Mouse (Mus musculus) MEL (cell line): Measurements from ENCODE around the gene Pank4. TPM values are rescaled to one million over a fixed set of nuclear protein-coding genes. Genes with fewer than 3 reads are reported as not detected.

Experiments
- DNase-seq: peaks from one replicate; pipeline ENCODE4 v3.0.0; 2011; ENCODE audit warnings: low read depth, low spot score
- H3K27ac ChIP-seq: 2 replicates; pipeline ENCODE4 v1.5.1; 2012; ENCODE audit warnings: low read depth, mild to moderate bottlenecking, control low read depth, low read length, moderate library complexity; ENCODE audit not compliant: control insufficient read depth
- H3K27me3 ChIP-seq, 2 experiments: fragments of 150-350 bp in 1 of 2; sonication (generic) in 1 of 2; 2 replicates each; pipeline ENCODE4 v1.6.1; 2012; ENCODE audit warnings: low read length in 2 of 2, mild to moderate bottlenecking in 2 of 2, improper control_type of control experiment in 1 of 2, moderate library complexity in 1 of 2; ENCODE audit not compliant: insufficient read depth in 2 of 2, control insufficient read depth in 1 of 2
- H3K36me3 ChIP-seq, 2 experiments: 2 replicates each; pipeline ENCODE4 v1.6.1; 2012 to 2014; ENCODE audit warnings: low read length in 2 of 2, improper control_type of control experiment in 1 of 2, inconsistent platforms in 1 of 2, mild to moderate bottlenecking in 1 of 2; ENCODE audit not compliant: insufficient read depth in 2 of 2, control insufficient read depth in 1 of 2
- H3K4me1 ChIP-seq, 2 experiments: fragments of 150-350 bp in 1 of 2; sonication (generic) in 1 of 2; 2 replicates each; pipeline ENCODE4 v1.6.1; 2012; ENCODE audit warnings: low read length in 2 of 2, improper control_type of control experiment in 1 of 2, mild to moderate bottlenecking in 1 of 2; ENCODE audit not compliant: insufficient read depth in 2 of 2, control insufficient read depth in 1 of 2
- H3K4me3 ChIP-seq, 2 experiments: fragments of 150-350 bp in 1 of 2; sonication (generic) in 1 of 2; 2 replicates each; pipeline ENCODE4 v1.5.1; 2012; ENCODE audit warnings: low read depth in 2 of 2, low read length in 2 of 2, mild to moderate bottlenecking in 2 of 2, moderate library complexity in 2 of 2, control low read depth in 1 of 2, improper control_type of control experiment in 1 of 2; ENCODE audit not compliant: control insufficient read depth in 1 of 2, insufficient read depth in 1 of 2
- H3K79me2 ChIP-seq: 2 replicates; pipeline ENCODE4 v1.6.1; 2012; ENCODE audit warnings: mild to moderate bottlenecking, low read length, moderate library complexity; ENCODE audit not compliant: control insufficient read depth, poor library complexity, insufficient read depth
- H3K9ac ChIP-seq: 2 replicates; pipeline ENCODE4 v1.6.1; 2012; ENCODE audit warnings: low read depth, mild to moderate bottlenecking, control low read depth, low read length, moderate library complexity; ENCODE audit not compliant: control insufficient read depth, poor library complexity, severe bottlenecking
- H3K9me3 ChIP-seq: fragments of 150-350 bp; sonication (generic); replicated peaks from 2 replicates; pipeline ENCODE4 v1.6.1; 2012; ENCODE audit warnings: mild to moderate bottlenecking, low read length, improper control_type of control experiment, moderate library complexity; ENCODE audit not compliant: insufficient read depth
- CHD1 ChIP-seq: IDR thresholded peaks from 2 replicates; pipeline ENCODE4 v1.6.1; 2012; ENCODE audit warnings: low read depth, mild to moderate bottlenecking, inconsistent platforms, low read length, improper control_type of control experiment
- CHD2 ChIP-seq: IDR thresholded peaks from 2 replicates; pipeline ENCODE4 v1.6.1; 2011; ENCODE audit warnings: low read length, improper control_type of control experiment
- CTCF ChIP-seq, 3 experiments: IDR thresholded peaks in 2 of 3; conservative IDR thresholded peaks in 1 of 3; 2 replicates each; pipeline ENCODE4 v1.5.1; 2011 to 2012; ENCODE audit warnings: low read length in 3 of 3, low read depth in 2 of 3, mild to moderate bottlenecking in 2 of 3, improper control_type of control experiment in 1 of 3, inconsistent platforms in 1 of 3, mixed read lengths in 1 of 3, moderate library complexity in 1 of 3; ENCODE audit not compliant: control insufficient read depth in 1 of 3, insufficient read depth in 1 of 3, poor library complexity in 1 of 3, severe bottlenecking in 1 of 3
- ELF1 ChIP-seq: IDR thresholded peaks from 2 replicates; pipeline ENCODE4 v1.6.1; 2014; ENCODE audit warnings: low read depth, mild to moderate bottlenecking, inconsistent platforms, low read length, improper control_type of control experiment, moderate library complexity
- EP300 ChIP-seq, 2 experiments: IDR thresholded peaks; 2 replicates each; pipeline ENCODE4 v1.6.1; 2011; ENCODE audit warnings: improper control_type of control experiment in 2 of 2, low read length in 2 of 2, low read depth in 1 of 2, mild to moderate bottlenecking in 1 of 2
- ETS1 ChIP-seq: IDR thresholded peaks from 2 replicates; pipeline ENCODE4 v1.6.1; 2012; ENCODE audit warnings: low read depth, mild to moderate bottlenecking, inconsistent platforms, low read length, improper control_type of control experiment, moderate library complexity
- GABPA ChIP-seq: IDR thresholded peaks from 2 replicates; pipeline ENCODE4 v1.6.1; 2012; ENCODE audit warnings: low read depth, mild to moderate bottlenecking, inconsistent platforms, low read length, improper control_type of control experiment, moderate library complexity
- HCFC1 ChIP-seq: IDR thresholded peaks from 2 replicates; pipeline ENCODE4 v1.6.1; 2012; ENCODE audit warnings: low read depth, mild to moderate bottlenecking, inconsistent platforms, low read length, improper control_type of control experiment, moderate library complexity
- MAFK ChIP-seq: IDR thresholded peaks from 2 replicates; pipeline ENCODE4 v1.6.1; 2011; ENCODE audit warnings: low read depth, mild to moderate bottlenecking, low read length, improper control_type of control experiment, borderline replicate concordance
- MAZ ChIP-seq: IDR thresholded peaks from 2 replicates; pipeline ENCODE4 v1.6.1; 2012; ENCODE audit warnings: low read depth, mild to moderate bottlenecking, inconsistent platforms, low read length, improper control_type of control experiment
- MXI1 ChIP-seq: IDR thresholded peaks from 2 replicates; pipeline ENCODE4 v1.6.1; 2011; ENCODE audit warnings: mild to moderate bottlenecking, low read depth, low read length, improper control_type of control experiment
- MYC ChIP-seq: IDR thresholded peaks from 2 replicates; pipeline ENCODE4 v1.6.1; 2011; ENCODE audit warnings: low read depth, mild to moderate bottlenecking, low read length, improper control_type of control experiment, moderate library complexity
- NELFE ChIP-seq: IDR thresholded peaks from 2 replicates; pipeline ENCODE4 v1.6.1; 2011; ENCODE audit warnings: low read depth, low read length, improper control_type of control experiment
- NRF1 ChIP-seq: IDR thresholded peaks from 2 replicates; pipeline ENCODE4 v1.6.1; 2014; ENCODE audit warnings: low read depth, mild to moderate bottlenecking, inconsistent platforms, low read length, improper control_type of control experiment, moderate library complexity; ENCODE audit not compliant: poor library complexity, insufficient read depth, severe bottlenecking
- POLR2A ChIP-seq, 2 experiments: IDR thresholded peaks; 2 replicates each; pipeline ENCODE4 v1.6.1; 2011 to 2012; ENCODE audit warnings: low read length in 2 of 2, mild to moderate bottlenecking in 2 of 2, control low read depth in 1 of 2, improper control_type of control experiment in 1 of 2, low read depth in 1 of 2, moderate library complexity in 1 of 2; ENCODE audit not compliant: control insufficient read depth in 1 of 2, insufficient read depth in 1 of 2, poor library complexity in 1 of 2
- POLR2AphosphoS2 ChIP-seq: IDR thresholded peaks from 2 replicates; pipeline ENCODE4 v1.6.1; 2011; ENCODE audit warnings: low read length, improper control_type of control experiment
- POLR2AphosphoS5 ChIP-seq: IDR thresholded peaks from 2 replicates; pipeline ENCODE4 v1.6.1; 2012; ENCODE audit warnings: low read depth, borderline replicate concordance, mild to moderate bottlenecking, inconsistent platforms, low read length, moderate library complexity, mixed read lengths
- RAD21 ChIP-seq: IDR thresholded peaks from 2 replicates; pipeline ENCODE4 v1.6.1; 2011; ENCODE audit warnings: mild to moderate bottlenecking, low read depth, low read length, improper control_type of control experiment
- SMC3 ChIP-seq: IDR thresholded peaks from 2 replicates; pipeline ENCODE4 v1.6.1; 2011; ENCODE audit warnings: low read depth, low read length, improper control_type of control experiment
- TBP ChIP-seq: IDR thresholded peaks from 2 replicates; pipeline ENCODE4 v1.8.0; 2011; ENCODE audit warnings: low read depth, low read length, improper control_type of control experiment
- TCF12 ChIP-seq: IDR thresholded peaks from 2 replicates; pipeline ENCODE4 v1.6.1; 2014; ENCODE audit warnings: low read depth, mild to moderate bottlenecking, inconsistent platforms, low read length, improper control_type of control experiment, moderate library complexity
- USF1 ChIP-seq: IDR thresholded peaks from 2 replicates; pipeline ENCODE4 v1.6.1; 2014; ENCODE audit warnings: low read depth, mild to moderate bottlenecking, inconsistent platforms, low read length, improper control_type of control experiment, moderate library complexity
- ZKSCAN1 ChIP-seq: IDR thresholded peaks from 2 replicates; pipeline ENCODE4 v1.6.1; 2012; ENCODE audit warnings: low read depth, mild to moderate bottlenecking, inconsistent platforms, low read length, improper control_type of control experiment, moderate library complexity
- ZMIZ1 ChIP-seq: IDR thresholded peaks from 2 replicates; pipeline ENCODE4 v1.6.1; 2012; ENCODE audit warnings: low read depth, mild to moderate bottlenecking, inconsistent platforms, low read length, improper control_type of control experiment, moderate library complexity
- ZNF384 ChIP-seq: IDR thresholded peaks from 2 replicates; pipeline ENCODE4 v1.6.1; 2012; ENCODE audit warnings: low read depth, mild to moderate bottlenecking, inconsistent platforms, low read length, improper control_type of control experiment
- polyA plus RNA-seq, 2 experiments: library from polyadenylated mRNA; stranded (reverse) in 1 of 2; unstranded in 1 of 2; fragments of >175 nt in 1 of 2; fragments of >200 nt in 1 of 2; gene quantifications; 2 replicates each; pipeline versions ENCODE4 v1.2.1 to v1.2.4; 2012; ENCODE audit warnings: low replicate concordance in 2 of 2, low read depth in 1 of 2; ENCODE audit not compliant: insufficient read length in 2 of 2, insufficient read depth in 1 of 2, missing spikeins in 1 of 2
- total RNA-seq: library from RNA; depleted of rRNA; stranded (reverse); fragments of 300-350 nt; gene quantifications from 2 replicates; pipeline ENCODE4 v1.2.3, GENCODE M21; 2012; rRNA removed

Gene Pank4
- total RNA-seq (31.2 and 38.4 TPM in 2 replicates), polyA plus RNA-seq (10 to 100 TPM in 1 of 2 experiments, not detected in 1; 55.5 TPM)

DNA sequence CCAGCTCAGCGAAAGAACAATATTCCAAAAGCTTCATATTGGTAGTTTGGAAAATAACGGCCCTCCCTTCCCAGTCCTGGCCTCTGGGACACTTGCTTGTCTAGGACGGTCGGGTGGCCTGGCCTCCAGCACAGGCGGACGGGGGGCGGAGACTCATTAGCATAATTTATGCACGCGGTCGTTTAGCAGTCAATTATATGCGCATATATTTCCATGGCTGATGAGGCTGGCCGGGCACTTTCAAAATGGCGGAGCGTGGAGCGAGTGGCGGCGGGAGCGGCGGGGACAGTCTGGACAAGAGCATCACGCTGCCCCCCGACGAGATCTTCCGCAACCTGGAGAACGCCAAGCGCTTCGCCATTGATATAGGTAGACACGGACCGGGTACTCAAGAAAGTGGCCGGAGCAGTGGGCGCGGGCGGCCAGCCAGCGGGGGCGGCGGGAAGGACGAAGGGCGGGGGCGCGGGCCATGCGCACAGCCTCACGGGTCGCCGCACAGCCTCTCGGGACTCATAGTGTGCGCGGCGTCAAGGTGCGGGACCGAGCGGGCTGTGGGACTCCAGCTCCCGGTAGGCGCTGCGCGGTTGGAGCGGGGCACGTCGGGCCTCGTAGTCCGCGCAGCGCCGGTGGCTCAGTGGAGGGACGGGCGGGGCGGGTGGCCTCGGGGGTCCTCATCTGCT, at the start of gene Pank4:
Gene Pank4 (plus strand): TSS at position 223 of the 680 bp plus-strand sequence.
- TF ChIP-seq MAFK (no peak), POLR2A (IDR thresholded peaks at IDR 0.05; ENCODE audit: control insufficient read depth in 1 of 2, insufficient read depth in 1 of 2, low read depth in 1 of 2, low read length in 2 of 2, poor library complexity in 1 of 2) (peak; percentile 69 to 92; a peak in 3 of 4 replicates), NRF1 (peak; percentile 49; the same call in 1 of the 2 replicates), GABPA (no peak), ELF1 (0 out of 2 replicates have a peak, but pooled peaks have one; percentile 12), SMC3 (no peak), ZKSCAN1 (no peak), EP300 (IDR thresholded peaks at IDR 0.05; ENCODE audit: low read depth in 1 of 2, low read length in 2 of 2) (no peak), MXI1 (peak; percentile 30; the same call in 1 of the 2 replicates), ZMIZ1 (0 out of 2 replicates have a peak, but pooled peaks have one; percentile 59), POLR2AphosphoS5 (no peak), CTCF (IDR thresholded peaks at IDR 0.05 in 2 of 3, conservative IDR thresholded peaks at IDR 0.05 in 1 of 3; ENCODE audit: control insufficient read depth in 1 of 3, insufficient read depth in 1 of 3, low read depth in 2 of 3, low read length in 3 of 3, poor library complexity in 1 of 3, severe bottlenecking in 1 of 3) (no peak), ZNF384 (no peak), MYC (no peak), CHD1 (no peak), USF1 (no peak), POLR2AphosphoS2 (peak; percentile 80), HCFC1 (peak; percentile 91), TBP (peak; percentile 78), MAZ (peak; percentile 35; the same call in 1 of the 2 replicates), RAD21 (no peak), ETS1 (no peak), NELFE (peak; percentile 85), TCF12 (peak; percentile 70), CHD2 (no peak)
- Histone ChIP-seq H3K4me1 (peaks cover 6 to 18% of the 10 kb centered on the region in 2 experiments; a peak in 3 of 4 replicates), H3K79me2 (peaks cover 36% of the 10 kb centered on the region), H3K27ac (peak within 1 kb of the TSS; percentile 97), H3K9ac (peak within 1 kb of the TSS; percentile 85), H3K9me3 (no peaks in the 10 kb centered on the region), H3K36me3 (peaks cover 2 to 15% of the 10 kb centered on the region in 2 experiments), H3K4me3 (peak within 1 kb of the TSS; percentile 65 to 92), H3K27me3 (peaks cover 0 to 5% of the 10 kb centered on the region in 2 experiments; a peak in 1 of 4 replicates)
- peak; percentile 93 for DNase-seq
